Comparison of ENCODE assay signal across 7 mouse cellular contexts in the genomic region with DNA sequence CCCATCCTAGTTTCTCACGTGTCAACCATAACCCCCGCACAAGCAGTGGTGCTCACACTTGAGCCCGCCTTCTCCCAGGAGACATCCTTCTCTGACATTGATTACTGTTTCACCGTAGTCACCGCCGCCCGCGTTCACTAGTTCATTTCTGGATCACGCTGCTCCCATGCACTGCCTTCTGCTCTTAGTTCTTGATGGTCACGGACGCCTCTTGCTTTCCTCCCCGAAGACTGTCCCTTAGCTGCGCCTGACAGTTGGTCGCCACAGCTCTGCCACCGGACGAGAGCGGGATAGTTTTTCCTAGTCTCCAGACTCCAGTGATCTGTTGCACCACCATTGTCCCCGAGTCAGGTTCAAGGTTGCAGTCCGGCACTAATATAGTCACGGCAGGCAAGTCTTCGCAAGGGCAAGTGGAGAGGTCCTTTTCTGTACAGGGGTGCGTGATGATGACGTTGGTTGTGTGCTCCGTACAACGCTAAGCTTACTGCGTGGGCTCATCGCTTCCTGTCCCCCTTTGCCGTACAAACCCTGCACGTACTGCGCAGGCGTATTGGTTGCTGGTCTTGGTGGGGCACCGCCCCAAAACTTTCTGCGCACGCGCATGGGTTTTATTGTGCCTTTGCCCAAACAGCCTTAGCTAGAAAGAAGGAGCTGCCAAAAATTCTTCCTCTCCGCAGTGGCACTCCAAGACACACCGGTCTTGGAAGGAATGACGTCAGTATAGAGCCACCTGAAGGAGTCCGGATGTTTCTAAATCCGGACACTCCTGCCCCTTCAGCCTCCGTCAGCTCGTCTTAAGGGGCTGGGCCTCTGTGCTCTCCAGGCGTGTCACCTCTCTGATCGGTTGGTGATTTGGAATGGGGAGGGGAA. TPM values are rescaled to one million over a fixed set of nuclear protein-coding genes. Genes with fewer than 3 reads are reported as not detected.
DNase-seq lines count a peak whose midpoint lies in the region; ATAC-seq lines count a peak whose summit lies in the region.

A gene (plus strand): TSS at position 628 of the 870 bp plus-strand sequence.

- peak; percentile 89 for ATAC-seq in embryonic facial prominence, embryonic 12.5 days (ENCODE audit: insufficient number of reproducible peaks, insufficient read depth, low FRiP score, low TSS enrichment)
- peak; percentile 91 for ATAC-seq in limb, embryonic 11.5 days (ENCODE audit: insufficient number of reproducible peaks, low FRiP score, low TSS enrichment, low read depth)
- ATAC-seq in midbrain, embryonic 14.5 days (ENCODE audit: low FRiP score, low TSS enrichment), result peak; percentile 94

- H3K9me3 ChIP-seq in embryonic facial prominence, embryonic 12.5 days, result no peaks in the 10 kb centered on the region
- no peaks in the 10 kb centered on the region; the same call in 1 of the 2 replicates for H3K9me3 ChIP-seq in limb, embryonic 11.5 days (ENCODE audit: control insufficient read depth, low read length)
- no peaks in the 10 kb centered on the region for H3K9me3 ChIP-seq in midbrain, embryonic 14.5 days (ENCODE audit: control insufficient read depth, low read length)

- H3K36me3 ChIP-seq in embryonic facial prominence, embryonic 12.5 days, result peaks cover 22% of the 10 kb centered on the region
- peaks cover 7% of the 10 kb centered on the region for H3K36me3 ChIP-seq in limb, embryonic 11.5 days (ENCODE audit: control insufficient read depth, insufficient read depth, low read length)
- peaks cover 29% of the 10 kb centered on the region for H3K36me3 ChIP-seq in midbrain, embryonic 14.5 days (ENCODE audit: control insufficient read depth, insufficient read depth, low read length)

- peak within 1 kb of the TSS; percentile 77 for H3K9ac ChIP-seq in embryonic facial prominence, embryonic 12.5 days
- peak within 1 kb of the TSS; percentile 81 for H3K9ac ChIP-seq in limb, embryonic 11.5 days (ENCODE audit: low read length)
- peak within 1 kb of the TSS; percentile 95 for H3K9ac ChIP-seq in midbrain, embryonic 14.5 days (replicated peaks; ENCODE audit: low read length)

- peaks cover 38% of the 10 kb centered on the region for H3K4me1 ChIP-seq in embryonic facial prominence, embryonic 12.5 days
- H3K4me1 ChIP-seq in limb, embryonic 11.5 days (ENCODE audit: control insufficient read depth, insufficient read depth, low read length), result peaks cover 16% of the 10 kb centered on the region
- H3K4me1 ChIP-seq in midbrain, embryonic 14.5 days (ENCODE audit: control insufficient read depth, insufficient read depth, low read length), result peaks cover 26% of the 10 kb centered on the region

- peaks cover 12% of the 10 kb centered on the region for H3K27me3 ChIP-seq in embryonic facial prominence, embryonic 12.5 days
- peaks cover 13% of the 10 kb centered on the region for H3K27me3 ChIP-seq in limb, embryonic 11.5 days (ENCODE audit: control insufficient read depth, insufficient read depth, low read length)
- no peaks in the 10 kb centered on the region for H3K27me3 ChIP-seq in midbrain, embryonic 14.5 days (ENCODE audit: control insufficient read depth, insufficient read depth, low read length)

- H3K4me3 ChIP-seq in embryonic facial prominence, embryonic 12.5 days, result peak within 1 kb of the TSS; percentile 57
- peak within 1 kb of the TSS; percentile 56 for H3K4me3 ChIP-seq in limb, embryonic 11.5 days (ENCODE audit: low read depth, low read length)
- peak within 1 kb of the TSS; percentile 76 for H3K4me3 ChIP-seq in midbrain, embryonic 14.5 days (replicated peaks; ENCODE audit: low read depth, low read length)

- H3K27ac ChIP-seq in embryonic facial prominence, embryonic 12.5 days, result peak within 1 kb of the TSS; percentile 69
- H3K27ac ChIP-seq in limb, embryonic 11.5 days (replicated peaks; ENCODE audit: low read depth, low read length), result 0 out of 2 replicates have a peak within 1 kb of the TSS, but pooled peaks have one; percentile 56
- peak within 1 kb of the TSS; percentile 93 for H3K27ac ChIP-seq in midbrain, embryonic 14.5 days (replicated peaks; ENCODE audit: low read depth, low read length)

- under 1% methylated on average over 44 of the region's 44 CpGs for WGBS in embryonic facial prominence, embryonic 12.5 days
- WGBS in limb, embryonic 11.5 days, result 1% methylated on average over 44 of the region's 44 CpGs
- WGBS in midbrain, embryonic 14.5 days, result under 1% methylated on average over 44 of the region's 44 CpGs

- DNase-seq in adrenal gland, postnatal 25 days, result peak; percentile 99
- peak; percentile 100 for DNase-seq in heart, adult 11 months
- DNase-seq in kidney, adult 18-20 months, result peak; percentile 99
- peak; percentile 99 for DNase-seq in limb, embryonic 11.5 days (ENCODE audit: low spot score)
- peak; percentile 100 for DNase-seq in midbrain, embryonic 14.5 days
- peak; percentile 96 to 97 for DNase-seq in spleen, adult 18-20 months

- peak within 1 kb of the TSS; percentile 88 for H3K4me2 ChIP-seq in embryonic facial prominence, embryonic 12.5 days (replicated peaks)
- H3K4me2 ChIP-seq in limb, embryonic 11.5 days (ENCODE audit: low read depth, severe bottlenecking), result peak within 1 kb of the TSS; percentile 88
- peak within 1 kb of the TSS; percentile 95 for H3K4me2 ChIP-seq in midbrain, embryonic 14.5 days (ENCODE audit: low read length)

RNA-seq across cellular contexts. Expression of the gene that starts here (rescaled TPM):
- 24.5 and 29.5 TPM in 2 replicates for total RNA-seq in adrenal gland, postnatal 25 days (2021)
- polyA plus RNA-seq in embryonic facial prominence, embryonic 12.5 days (2016; fragmentation: Nextera tagmentation; extraction: Ambion mirVana), result 17.6 and 18.0 TPM in 2 replicates
- 7.5 and 8.1 TPM in 2 replicates for polyA plus RNA-seq in limb, embryonic 11.5 days (2014; fragmentation: Nextera tagmentation; extraction: Ambion mirVana)
- polyA plus RNA-seq in midbrain, embryonic 14.5 days (2014; fragmentation: Nextera tagmentation; extraction: Ambion mirVana), result 24.6 and 30.3 TPM in 2 replicates

Comparison
In these comparisons a context has a peak if more than half of its experiments do, and no peak if none do; other contexts are left out.
1. Peak in every context shown above with its lines: DNase-seq, ATAC-seq, H3K4me3 ChIP-seq and H3K27ac ChIP-seq.